Comparison of ENCODE assay signal across 18 mouse cellular contexts in the genomic region with DNA sequence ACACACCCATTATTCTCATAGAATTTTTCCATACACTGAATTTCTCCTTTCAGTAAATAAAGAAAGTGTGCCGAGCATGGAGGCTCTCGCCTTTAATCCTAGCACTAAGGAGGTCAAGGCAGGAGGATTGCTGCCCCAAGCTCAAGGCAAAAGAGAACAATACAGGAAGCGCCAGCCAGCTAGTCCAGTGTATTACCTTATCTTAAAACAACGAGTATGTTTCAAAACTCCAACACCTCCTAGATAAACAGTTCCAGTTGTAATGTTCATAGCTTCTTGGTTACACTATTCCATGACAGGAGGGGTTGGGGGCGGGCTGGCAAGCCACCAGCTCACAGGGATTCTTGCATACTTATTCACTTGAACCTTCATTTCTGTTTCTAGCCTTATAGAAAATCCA.
DNase-seq lines count a peak whose midpoint lies in the region; ATAC-seq and TF ChIP-seq lines count a peak whose summit lies in the region.
"Had no signal": no experiment of that assay in that cellular context is flagged by ENCODE, and none has a peak within 500 bp of the region (broad histone marks: within the 10 kb centered on the region; RNA-seq: fewer than 3 reads in every experiment).

No protein-coding gene starts in this region.

- no peak overlapping the region for H3K4me2 ChIP-seq in lung, postnatal 0 days (replicated peaks; ENCODE audit: low read depth, low read length)
- H3K4me2 ChIP-seq in liver, embryonic 14.5 days (ENCODE audit: low read depth): peak overlapping the region; percentile 75
- no peak overlapping the region for H3K4me2 ChIP-seq in stomach, postnatal 0 days (replicated peaks; ENCODE audit: low read depth)
- H3K4me2 ChIP-seq: embryonic facial prominence, embryonic 13.5 days; midbrain, embryonic 11.5 days had no signal

- H3K9ac ChIP-seq in lung, postnatal 0 days (replicated peaks; ENCODE audit: low read depth): no peak overlapping the region
- H3K9ac ChIP-seq in liver, embryonic 14.5 days (replicated peaks): peak overlapping the region; percentile 60
- no peak overlapping the region for H3K9ac ChIP-seq in stomach, postnatal 0 days (ENCODE audit: low read length)
- H3K9ac ChIP-seq: embryonic facial prominence, embryonic 13.5 days had no signal

- no peak overlapping the region for H3K4me3 ChIP-seq in heart, embryonic 10.5 days
- no peak overlapping the region for H3K4me3 ChIP-seq in lung, postnatal 0 days (ENCODE audit: low read depth, low read length)
- peak overlapping the region; percentile 43 to 78; a peak in 3 of 4 replicates for H3K4me3 ChIP-seq in liver, embryonic 14.5 days (ENCODE audit: insufficient read depth in 1 of 2, low read depth in 2 of 2, low read length in 2 of 2)
- H3K4me3 ChIP-seq in stomach, postnatal 0 days (ENCODE audit: low read depth, low read length): no peak overlapping the region
- H3K4me3 ChIP-seq: embryonic facial prominence, embryonic 13.5 days had no signal

- H3K27ac ChIP-seq in heart, embryonic 10.5 days: peak overlapping the region; percentile 36; the same call in 1 of the 2 replicates
- no peak overlapping the region for H3K27ac ChIP-seq in lung, postnatal 0 days (ENCODE audit: low read length)
- H3K27ac ChIP-seq in liver, embryonic 14.5 days: peak overlapping the region; percentile 72
- H3K27ac ChIP-seq in stomach, postnatal 0 days (replicated peaks): no peak overlapping the region
- H3K27ac ChIP-seq: embryonic facial prominence, embryonic 13.5 days had no signal

- no peaks in the 10 kb centered on the region for H3K27me3 ChIP-seq in heart, embryonic 10.5 days (ENCODE audit: insufficient read depth, poor library complexity, severe bottlenecking)
- no peaks in the 10 kb centered on the region for H3K27me3 ChIP-seq in lung, postnatal 0 days (replicated peaks; ENCODE audit: insufficient read depth, low read length)
- no peaks in the 10 kb centered on the region for H3K27me3 ChIP-seq in liver, embryonic 14.5 days (ENCODE audit: control insufficient read depth, insufficient read depth, low read length)
- H3K27me3 ChIP-seq in stomach, postnatal 0 days (ENCODE audit: control insufficient read depth, insufficient read depth, low read length): no peaks in the 10 kb centered on the region
- H3K27me3 ChIP-seq: embryonic facial prominence, embryonic 13.5 days; Patski had no signal

- no peak for DNase-seq in heart, embryonic 10.5 days (ENCODE audit: low spot score)
- DNase-seq in heart, adult 11 months: no peak
- peak; percentile 32 for DNase-seq in lung, postnatal 0 days (ENCODE audit: low spot score)
- DNase-seq in lung, adult 18-20 months: no peak
- no peak for DNase-seq in liver, embryonic 14.5 days (ENCODE audit: low read depth in 3 of 3, low spot score in 3 of 3)
- DNase-seq in stomach, postnatal 0 days (ENCODE audit: low spot score): peak; percentile 41
- DNase-seq in gastrocnemius, adult 8-10 months (ENCODE audit: low spot score in 2 of 2): no peak
- DNase-seq: adrenal gland, postnatal 14 days; cerebellum, adult 2 months; gastrocnemius, postnatal 25 days; layer of hippocampus, postnatal 36 days; lung, postnatal 36 days; right cerebral cortex, postnatal 4 days had no signal

- H3K4me1 ChIP-seq in heart, embryonic 10.5 days: peaks cover 23% of the 10 kb centered on the region
- H3K4me1 ChIP-seq in lung, postnatal 0 days (ENCODE audit: insufficient read depth, low read depth, low read length): peaks cover 5% of the 10 kb centered on the region; the same call in 1 of the 2 replicates
- peaks cover 36 to 43% of the 10 kb centered on the region in 2 experiments for H3K4me1 ChIP-seq in liver, embryonic 14.5 days (replicated peaks; ENCODE audit: control insufficient read depth in 2 of 2, insufficient read depth in 2 of 2, low read length in 1 of 2)
- no peaks in the 10 kb centered on the region; the same call in 1 of the 2 replicates for H3K4me1 ChIP-seq in stomach, postnatal 0 days (replicated peaks; ENCODE audit: control insufficient read depth, insufficient read depth)
- H3K4me1 ChIP-seq: embryonic facial prominence, embryonic 13.5 days had no signal

- ATAC-seq in lung, postnatal 0 days: peak; percentile 43
- ATAC-seq in liver, embryonic 14.5 days (ENCODE audit: insufficient read depth): no peak
- no peak; the same call in 1 of the 2 replicates for ATAC-seq in stomach, postnatal 0 days (ENCODE audit: low FRiP score, low TSS enrichment)
- ATAC-seq in monocyte, adult 5-6 weeks (replicated peaks; ENCODE audit: insufficient number of reproducible peaks, low FRiP score, low TSS enrichment, poor library complexity, severe bottlenecking): no peak
- ATAC-seq: activated CD4-positive, CD25-positive, alpha-beta regulatory T cell, adult 4 months; Patski had no signal

- H3K36me3 ChIP-seq in heart, embryonic 10.5 days: 0 out of 2 replicates have a peak, but pooled peaks cover 2% of the 10 kb centered on the region
- H3K36me3 ChIP-seq in lung, postnatal 0 days (ENCODE audit: insufficient read depth, low read length): no peaks in the 10 kb centered on the region
- H3K36me3 ChIP-seq in liver, embryonic 14.5 days (replicated peaks; ENCODE audit: control insufficient read depth, insufficient read depth, low read depth): peaks cover 23% of the 10 kb centered on the region
- H3K36me3 ChIP-seq in stomach, postnatal 0 days (ENCODE audit: control insufficient read depth, insufficient read depth, low read length): no peaks in the 10 kb centered on the region

- 65% methylated on average over 5 of the region's 5 CpGs for WGBS in heart, embryonic 10.5 days
- WGBS in lung, postnatal 0 days: 42% methylated on average over 5 of the region's 5 CpGs
- 21% methylated on average over 5 of the region's 5 CpGs for WGBS in liver, embryonic 14.5 days (ENCODE audit: insufficient replicate concordance)
- 50% methylated on average over 5 of the region's 5 CpGs for WGBS in stomach, postnatal 0 days

- H3K9me3 ChIP-seq in heart, embryonic 10.5 days: no peaks in the 10 kb centered on the region
- H3K9me3 ChIP-seq in lung, postnatal 0 days (ENCODE audit: low read length): no peaks in the 10 kb centered on the region
- no peaks in the 10 kb centered on the region for H3K9me3 ChIP-seq in liver, embryonic 14.5 days (ENCODE audit: control insufficient read depth, low read length)
- no peaks in the 10 kb centered on the region for H3K9me3 ChIP-seq in stomach, postnatal 0 days (ENCODE audit: control insufficient read depth, low read length)
- H3K9me3 ChIP-seq: embryonic facial prominence, embryonic 13.5 days had no signal

- no peak for TF ChIP-seq CTCF in lung, postnatal 0 days (IDR thresholded peaks at IDR 0.05)
- no peak for TF ChIP-seq CTCF in liver, embryonic 14.5 days (IDR thresholded peaks at IDR 0.05; ENCODE audit: low read depth)
- no peak for TF ChIP-seq CTCF in stomach, postnatal 0 days (IDR thresholded peaks at IDR 0.05; ENCODE audit: low read depth)

- TF ChIP-seq EP300 in lung, postnatal 0 days (IDR thresholded peaks at IDR 0.05): no peak
- no peak; the same call in 1 of the 2 replicates for TF ChIP-seq EP300 in liver, embryonic 14.5 days (IDR thresholded peaks at IDR 0.05; ENCODE audit: low read depth)
- TF ChIP-seq EP300 in stomach, postnatal 0 days (optimal IDR thresholded peaks at IDR 0.05): no peak

Comparison
In these comparisons a context has a peak if more than half of its experiments do, and no peak if none do; other contexts are left out.
1. DNase-seq: peak in lung, postnatal 0 days (single experiment) and stomach, postnatal 0 days (single experiment); none in heart, embryonic 10.5 days (single experiment), heart, adult 11 months (single experiment), lung, adult 18-20 months (0 of 2), liver, embryonic 14.5 days (0 of 3) and gastrocnemius, adult 8-10 months (0 of 2).
2. H3K27ac ChIP-seq: peak in heart, embryonic 10.5 days (single experiment) and liver, embryonic 14.5 days (single experiment); none in lung, postnatal 0 days (single experiment) and stomach, postnatal 0 days (single experiment).
3. H3K4me3 ChIP-seq: peak in liver, embryonic 14.5 days (2 of 2); none in heart, embryonic 10.5 days (single experiment), lung, postnatal 0 days (single experiment) and stomach, postnatal 0 days (single experiment).